25 mouse cellular contexts compared by ENCODE assay signal in genomic region chr8:54671806-54672205, GRCm38 (mm10).
"Had no signal": no experiment of that assay in that cellular context is flagged by ENCODE, and none has a peak within 500 bp of the region (broad histone marks: within the 10 kb centered on the region; RNA-seq: fewer than 3 reads in every experiment).

No protein-coding gene starts in this region.

- DNase-seq: gastrocnemius, adult 2 months; gastrocnemius, postnatal 10 days; gastrocnemius, postnatal 25 days; heart, adult 18-20 months; heart, postnatal 10 days; heart, postnatal 4 days; kidney, adult 18-20 months; kidney, adult 8-10 months; kidney, postnatal 10 days; kidney, postnatal 36 days; layer of hippocampus, postnatal 36 days; left cerebral cortex, postnatal 4 days had no signal

- H3K4me3 ChIP-seq: gastrocnemius, adult 2 months; heart, embryonic 10.5 days; heart, embryonic 12.5 days; hindbrain, embryonic 10.5 days; hindbrain, embryonic 12.5 days; intestine, embryonic 15.5 days; limb, embryonic 13.5 days; limb, embryonic 15.5 days; liver, embryonic 12.5 days had no signal

- H3K9ac ChIP-seq: heart, embryonic 12.5 days; hindbrain, embryonic 12.5 days; hindbrain, embryonic 14.5 days; intestine, embryonic 15.5 days; limb, embryonic 13.5 days; limb, embryonic 15.5 days; liver, embryonic 12.5 days; liver, embryonic 14.5 days had no signal

- H3K27ac ChIP-seq: gastrocnemius, adult 2 months; heart, embryonic 10.5 days; hindbrain, embryonic 10.5 days; hindbrain, embryonic 12.5 days; hindbrain, embryonic 14.5 days; intestine, embryonic 15.5 days; limb, embryonic 13.5 days; limb, embryonic 15.5 days; liver, embryonic 12.5 days; liver, embryonic 14.5 days had no signal

- H3K9me3 ChIP-seq: heart, embryonic 10.5 days; heart, embryonic 12.5 days; hindbrain, embryonic 10.5 days; hindbrain, embryonic 12.5 days; intestine, embryonic 15.5 days; limb, embryonic 13.5 days; limb, embryonic 15.5 days; liver, embryonic 12.5 days had no signal

- H3K36me3 ChIP-seq: heart, embryonic 10.5 days; heart, embryonic 12.5 days; hindbrain, embryonic 10.5 days; hindbrain, embryonic 12.5 days; intestine, embryonic 15.5 days; limb, embryonic 13.5 days; limb, embryonic 15.5 days; liver, embryonic 12.5 days had no signal

- ATAC-seq: hindbrain, embryonic 16.5 days; inflammation-experienced regulatory T-cells, adult 6 months; intestine, embryonic 15.5 days; intestine, postnatal 0 days; liver, embryonic 12.5 days had no signal

- H3K4me2 ChIP-seq: heart, embryonic 12.5 days; hindbrain, embryonic 12.5 days; hindbrain, embryonic 14.5 days; intestine, embryonic 15.5 days; limb, embryonic 13.5 days; limb, embryonic 15.5 days; liver, embryonic 12.5 days had no signal

- H3K27me3 ChIP-seq: heart, embryonic 12.5 days; hindbrain, embryonic 12.5 days; intestine, embryonic 15.5 days; limb, embryonic 13.5 days; limb, embryonic 15.5 days; liver, embryonic 12.5 days had no signal

- H3K4me1 ChIP-seq: heart, embryonic 10.5 days; heart, embryonic 12.5 days; hindbrain, embryonic 10.5 days; hindbrain, embryonic 12.5 days; intestine, embryonic 15.5 days; limb, embryonic 13.5 days; limb, embryonic 15.5 days; liver, embryonic 12.5 days had no signal
